Mouse (Mus musculus) right cerebral cortex, postnatal 14 days (tissue): Measurements from ENCODE around the gene Laptm5.

Source experiments
- DNase-seq: peaks from one replicate; pipeline ENCODE4 v3.0.0; 2022

Gene Laptm5

GRCm38 (mm10) chr4:130899782-130900427, 13.0 kb upstream of the Laptm5 start:
- no peak for DNase-seq

- no peak for DNase-seq
These were observed 12.2 kb upstream of the Laptm5 start for GRCm38 (mm10) chr4:130900746-130901145.

- DNase-seq: no peak
These were observed 10.6 kb upstream of the Laptm5 start for GRCm38 (mm10) chr4:130902289-130902781.

- DNase-seq: no peak
These were observed 7.9 kb upstream of the Laptm5 start for GRCm38 (mm10) chr4:130905025-130905424.

- DNase-seq: no peak
These were observed 7.0 kb upstream of the Laptm5 start for GRCm38 (mm10) chr4:130905882-130906281.

GRCm38 (mm10) chr4:130906296-130906695, 6.6 kb upstream of the Laptm5 start:
- DNase-seq: no peak

- no peak for DNase-seq
These were observed 5.5 kb upstream of the Laptm5 start for GRCm38 (mm10) chr4:130907200-130908069.

GRCm38 (mm10) chr4:130908133-130908532, 4.8 kb upstream of the Laptm5 start:
- no peak for DNase-seq

- no peak for DNase-seq
These were observed 3.6 kb upstream of the Laptm5 start for GRCm38 (mm10) chr4:130909167-130909874.

- no peak for DNase-seq
These were observed 2.3 kb upstream of the Laptm5 start for GRCm38 (mm10) chr4:130910666-130911065.

- no peak for DNase-seq
These were observed 299 bp upstream of the Laptm5 start for GRCm38 (mm10) chr4:130912626-130913025.

GRCm38 (mm10) chr4:130913511-130913910, 586 bp downstream of the Laptm5 start:
- no peak for DNase-seq

GRCm38 (mm10) chr4:130914011-130914410, 1.1 kb downstream of the Laptm5 start:
- no peak for DNase-seq

- no peak for DNase-seq
These were observed 1.6 kb downstream of the Laptm5 start for GRCm38 (mm10) chr4:130914527-130914926.

- no peak for DNase-seq
These were observed 2.2 kb downstream of the Laptm5 start for GRCm38 (mm10) chr4:130915006-130915667.

- no peak for DNase-seq
These were observed 2.7 kb downstream of the Laptm5 start for GRCm38 (mm10) chr4:130915668-130916035.

- no peak for DNase-seq
These were observed 3.7 kb downstream of the Laptm5 start for GRCm38 (mm10) chr4:130916639-130917038.

GRCm38 (mm10) chr4:130917564-130917963, 4.6 kb downstream of the Laptm5 start:
- DNase-seq: no peak

GRCm38 (mm10) chr4:130918805-130919749, 6.2 kb downstream of the Laptm5 start:
- no peak for DNase-seq

- DNase-seq: no peak
These were observed 6.9 kb downstream of the Laptm5 start for GRCm38 (mm10) chr4:130919750-130920356.
